Mouse (Mus musculus): ENCODE results near the gene Atp1b3.

- TF ChIP-seq CTCF (IDR thresholded peaks at IDR 0.05; ENCODE audit: low read depth, low read length), result no peak
- TF ChIP-seq POLR2A (IDR thresholded peaks at IDR 0.05; ENCODE audit: insufficient read depth, low read length), result no peak
- TF ChIP-seq EP300 (IDR thresholded peaks at IDR 0.05; ENCODE audit: insufficient read depth, low read depth, low read length), result no peak
Measured at GRCm38 (mm10) chr9:96299324-96300008, 64.8 kb downstream of the Atp1b3 start.
